Mouse (Mus musculus) forebrain, embryonic 16.5 days (tissue): ENCODE data around the gene Slc44a4. TPM values are rescaled to one million over a fixed set of nuclear protein-coding genes. Genes with fewer than 3 reads are reported as not detected.
"Not testable (repeated sequence)": the region's sequence is repeated elsewhere in the genome, so short reads cannot be mapped to it uniquely, and the experiment has no call there.

Experiments used
- ATAC-seq: fragments of 200-750 bp; cut with Nextera tagmentation; 2 replicates; pipeline ENCODE4 v1.8.0; 2017; ENCODE audit warnings: mild to moderate bottlenecking, moderate library complexity
- H3K27ac ChIP-seq: fragments of 300-500 bp; sonication (generic); 2 replicates; pipeline ENCODE4 v1.5.1; 2014; ENCODE audit warnings: low read length, control low read depth
- H3K27me3 ChIP-seq: fragments of 300-500 bp; sonication (generic); replicated peaks from 2 replicates; pipeline ENCODE4 v1.6.1; 2014; ENCODE audit warnings: low read length; ENCODE audit not compliant: control insufficient read depth, insufficient read depth
- H3K36me3 ChIP-seq: fragments of 300-500 bp; sonication (generic); 2 replicates; pipeline ENCODE4 v1.6.1; 2014; ENCODE audit not compliant: control insufficient read depth, insufficient read depth
- H3K4me1 ChIP-seq: fragments of 300-500 bp; sonication (generic); replicated peaks from 2 replicates; pipeline ENCODE4 v1.6.1; 2014; ENCODE audit warnings: low read length; ENCODE audit not compliant: control insufficient read depth, insufficient read depth
- H3K4me2 ChIP-seq: fragments of 300-500 bp; sonication (generic); 2 replicates; pipeline ENCODE4 v1.6.1; 2014; ENCODE audit warnings: mild to moderate bottlenecking, low read length, control low read depth
- H3K4me3 ChIP-seq: fragments of 300-500 bp; sonication (generic); replicated peaks from 2 replicates; pipeline ENCODE4 v1.5.1; 2014; ENCODE audit warnings: mild to moderate bottlenecking, low read length, control low read depth
- H3K9ac ChIP-seq: fragments of 300-500 bp; sonication (generic); replicated peaks from 2 replicates; pipeline ENCODE4 v1.6.1; 2014; ENCODE audit warnings: low read depth, low read length, control low read depth
- H3K9me3 ChIP-seq: fragments of 300-500 bp; sonication (generic); 2 replicates; pipeline ENCODE4 v1.6.1; 2016; ENCODE audit warnings: low read length; ENCODE audit not compliant: control insufficient read depth
- WGBS: fragments of 180-500 bp; shearing (Covaris S2); extraction: QIAGEN DNeasy Blood & Tissue Kit; methylation state at CpG from one replicate; pipeline ENCODE4 v1.1.7; 2014; 5-methylcytosine and 5-hydroxymethylcytosine counted together
- polyA plus RNA-seq: library from polyadenylated mRNA; unstranded; fragments of >200 nt; fragmentation: Nextera tagmentation; extraction: Ambion mirVana; gene quantifications from 2 replicates; pipeline ENCODE4 v1.2.1, GENCODE M21; 2015

The Slc44a4 gene
- polyA plus RNA-seq, 1 experiment from 2014 or later = 0.09 TPM

DNA sequence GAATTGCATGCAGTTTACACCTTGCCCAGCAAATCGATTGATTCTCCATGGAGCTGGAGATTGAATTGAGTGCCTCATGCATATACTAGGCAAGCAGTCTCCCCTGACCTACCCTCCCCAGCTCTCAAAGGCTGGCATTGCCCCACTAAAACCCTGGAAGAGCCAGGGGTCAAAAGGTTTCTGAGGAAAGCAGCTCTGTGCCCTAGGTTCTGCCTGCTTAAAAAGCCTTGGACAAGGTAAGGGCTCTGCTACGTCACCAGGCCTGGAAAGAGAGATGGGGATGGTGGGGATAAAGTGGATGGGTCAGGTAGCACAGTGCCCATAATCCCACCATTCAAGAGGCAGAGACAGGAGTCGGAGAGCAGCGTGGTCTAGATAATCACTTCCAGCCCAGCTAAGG is 40.6 kb downstream of the Slc44a4 start:
- no peak overlapping the region for H3K9ac ChIP-seq
- H3K4me3 ChIP-seq = no peak overlapping the region
- H3K4me2 ChIP-seq = no peak overlapping the region
- WGBS = 71% methylated on average over 4 of the region's 4 CpGs
- H3K9me3 ChIP-seq = no peaks in the 10 kb centered on the region
- H3K27me3 ChIP-seq = peaks cover 2% of the 10 kb centered on the region; the same call in 1 of the 2 replicates
- H3K27ac ChIP-seq = no peak overlapping the region
- H3K36me3 ChIP-seq = peaks cover 5% of the 10 kb centered on the region
- ATAC-seq = no peak
- H3K4me1 ChIP-seq = peaks cover 19% of the 10 kb centered on the region

GRCm38 (mm10) chr17:34955884-34956283 is 41.6 kb downstream of the Slc44a4 start:
- Histone ChIP-seq H3K4me1 (peaks cover 10% of the 10 kb centered on the region), H3K27me3 (peaks cover 5% of the 10 kb centered on the region; the same call in 1 of the 2 replicates), H3K9me3 (no peaks in the 10 kb centered on the region), H3K4me2 (no peak overlapping the region), H3K4me3 (no peak overlapping the region), H3K36me3 (no peaks in the 10 kb centered on the region), H3K9ac (no peak overlapping the region), H3K27ac (no peak overlapping the region)
- ATAC-seq = no peak
- WGBS = 77% methylated on average over 3 of the region's 3 CpGs

- no peak overlapping the region for H3K27ac ChIP-seq
- H3K4me2 ChIP-seq = no peak overlapping the region
- no peak for ATAC-seq
- no peaks in the 10 kb centered on the region for H3K36me3 ChIP-seq
- no peak overlapping the region for H3K4me3 ChIP-seq
- H3K9ac ChIP-seq = no peak overlapping the region
- peaks cover 7% of the 10 kb centered on the region for H3K4me1 ChIP-seq
- H3K9me3 ChIP-seq = no peaks in the 10 kb centered on the region
- 44% methylated on average over 1 of the region's 1 CpGs for WGBS
- peaks cover 7% of the 10 kb centered on the region; the same call in 1 of the 2 replicates for H3K27me3 ChIP-seq
Measured at GRCm38 (mm10) chr17:34956340-34956739, 42.1 kb downstream of the Slc44a4 start.

GRCm38 (mm10) chr17:34957291-34957690 is 43.0 kb downstream of the Slc44a4 start:
- H3K27ac ChIP-seq, H3K27me3 ChIP-seq, H3K4me3 ChIP-seq, H3K9me3 ChIP-seq, H3K9ac ChIP-seq, ATAC-seq, H3K36me3 ChIP-seq, H3K4me2 ChIP-seq, H3K4me1 ChIP-seq: not testable (repeated sequence)
- 17% methylated on average over 34 of the region's 40 CpGs for WGBS

GRCm38 (mm10) chr17:34957966-34958365 is 43.7 kb downstream of the Slc44a4 start:
- not testable (repeated sequence) for H3K36me3 ChIP-seq, H3K4me2 ChIP-seq, H3K9ac ChIP-seq, H3K4me3 ChIP-seq, H3K27me3 ChIP-seq, H3K4me1 ChIP-seq, ATAC-seq, H3K27ac ChIP-seq, H3K9me3 ChIP-seq
- WGBS = 28% methylated on average over 28 of the region's 40 CpGs

DNA sequence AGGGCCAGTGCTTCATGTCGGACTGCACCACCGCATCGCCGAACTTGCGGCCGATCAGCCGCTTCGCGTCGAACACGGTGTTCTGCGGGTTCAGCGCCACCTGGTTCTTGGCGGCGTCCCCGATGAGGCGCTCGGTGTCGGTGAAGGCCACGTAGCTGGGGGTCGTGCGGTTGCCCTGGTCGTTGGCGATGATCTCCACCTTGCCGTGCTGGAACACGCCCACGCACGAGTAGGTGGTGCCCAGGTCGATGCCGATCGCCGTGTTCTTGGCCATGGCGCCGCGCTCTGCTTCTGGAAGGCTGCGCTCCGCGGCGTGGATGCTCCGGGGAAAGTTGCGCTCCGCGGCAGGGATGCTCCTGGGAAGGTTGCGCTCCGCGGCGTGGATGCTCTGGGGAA is 44.5 kb downstream of the Slc44a4 start:
- H3K4me3 ChIP-seq = peak overlapping the region; percentile 43
- not testable (repeated sequence) for H3K27me3 ChIP-seq, ATAC-seq, H3K36me3 ChIP-seq, H3K9me3 ChIP-seq, H3K9ac ChIP-seq, H3K27ac ChIP-seq, H3K4me1 ChIP-seq
- peak overlapping the region; percentile 69 for H3K4me2 ChIP-seq
- 0% methylated on average over 20 of the region's 47 CpGs for WGBS

DNA sequence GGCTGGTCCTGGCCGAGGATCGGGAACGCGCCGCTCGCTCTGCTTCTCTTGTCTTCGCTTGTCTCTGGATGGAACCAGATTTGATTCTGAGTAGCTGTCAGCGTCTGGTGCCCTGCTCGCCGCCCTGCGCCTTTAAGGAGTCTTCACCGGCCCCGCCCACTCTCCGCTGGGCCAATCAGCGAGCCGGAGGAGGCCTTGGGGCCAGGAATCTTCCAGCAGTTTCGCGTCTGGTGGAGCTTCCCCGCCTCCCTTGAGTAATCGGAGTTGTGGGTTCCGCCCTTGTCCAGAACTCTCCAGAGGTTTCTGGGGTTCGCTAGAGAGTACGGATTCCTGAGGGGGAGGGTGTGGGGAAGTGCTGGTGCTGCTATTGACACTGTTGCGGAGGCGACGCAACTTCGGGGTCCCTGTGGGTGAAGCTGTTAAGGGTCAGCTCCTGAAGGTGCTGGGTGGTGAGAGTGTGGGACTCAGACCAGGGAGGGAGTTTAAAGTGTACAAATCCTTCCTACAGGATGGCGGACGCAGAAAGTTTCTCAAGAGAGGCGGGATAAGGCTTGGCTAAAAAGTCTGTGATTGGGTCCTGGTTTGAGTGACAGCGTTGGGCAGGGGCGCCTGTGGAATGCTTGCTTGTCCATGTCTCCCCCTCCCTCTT is 45.0 kb downstream of the Slc44a4 start, which contains the start of gene Hspa1b:
Gene Hspa1b (minus strand): TSS at position 109 of the 649 bp plus-strand sequence.
- H3K27ac ChIP-seq = peak within 1 kb of the TSS; percentile 60
- H3K27me3 ChIP-seq, H3K9me3 ChIP-seq, H3K36me3 ChIP-seq, H3K4me1 ChIP-seq: not testable (repeated sequence)
- H3K4me2 ChIP-seq = peak within 1 kb of the TSS; percentile 69
- peak within 1 kb of the TSS; percentile 43 for H3K4me3 ChIP-seq
- under 1% methylated on average over 29 of the region's 32 CpGs for WGBS
- H3K9ac ChIP-seq = peak within 1 kb of the TSS; percentile 7; the same call in 1 of the 2 replicates
- ATAC-seq = peak; percentile 96

DNA sequence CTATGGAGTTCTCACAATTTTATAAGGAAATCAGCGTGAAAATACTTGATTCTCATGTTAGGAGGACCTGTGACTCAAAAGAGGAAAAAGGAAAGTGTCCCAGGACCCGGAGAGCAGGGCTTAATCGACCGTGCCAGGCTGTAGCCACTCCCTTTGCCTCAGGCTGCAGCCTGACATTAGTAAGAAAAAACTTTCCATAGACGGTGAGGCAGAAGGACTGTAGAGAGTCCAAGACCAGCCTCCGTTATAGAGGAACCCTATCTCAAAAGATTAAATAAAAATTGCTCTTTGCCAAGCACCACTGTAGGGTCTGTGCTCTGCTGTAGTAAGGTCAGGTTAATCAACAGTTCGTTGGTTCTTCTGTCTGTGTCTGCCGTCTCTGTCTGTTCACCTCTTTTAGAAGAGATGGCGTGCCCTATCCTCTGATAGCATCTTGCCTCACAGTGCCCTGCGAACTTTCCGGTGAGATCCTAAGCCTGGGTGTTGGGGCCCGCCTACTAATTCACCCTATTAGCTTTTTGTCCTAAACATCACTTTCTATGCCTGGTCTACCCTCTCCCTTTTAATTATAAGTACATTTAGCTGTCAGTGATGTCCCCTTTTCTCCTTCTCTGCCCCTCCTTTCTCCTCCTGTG is 45.7 kb downstream of the Slc44a4 start:
- ATAC-seq = no peak
- Histone ChIP-seq H3K36me3 (no peaks in the 10 kb centered on the region), H3K4me3 (peak overlapping the region; percentile 43), H3K9me3 (no peaks in the 10 kb centered on the region), H3K27me3 (peaks cover 7% of the 10 kb centered on the region; the same call in 1 of the 2 replicates), H3K4me1 (peaks cover 7% of the 10 kb centered on the region), H3K27ac (no peak overlapping the region; the same call in 1 of the 2 replicates), H3K4me2 (peak overlapping the region; percentile 69), H3K9ac (no peak overlapping the region)
- 9% methylated on average over 12 of the region's 12 CpGs for WGBS

GRCm38 (mm10) chr17:34960702-34961493 is 46.6 kb downstream of the Slc44a4 start:
- Histone ChIP-seq H3K4me2 (no peak overlapping the region), H3K36me3 (no peaks in the 10 kb centered on the region), H3K4me3 (no peak overlapping the region), H3K27ac (no peak overlapping the region), H3K9ac (no peak overlapping the region), H3K4me1 (peaks cover 7% of the 10 kb centered on the region), H3K27me3 (peaks cover 7% of the 10 kb centered on the region; the same call in 1 of the 2 replicates), H3K9me3 (no peaks in the 10 kb centered on the region)
- ATAC-seq = no peak
